Mouse (Mus musculus) frontal cortex, postnatal 14 days (tissue): Measurements from ENCODE around the gene Gm13283.
"Not testable (repeated sequence)": the region's sequence is repeated elsewhere in the genome, so short reads cannot be mapped to it uniquely, and the experiment has no call there.

Source experiments
- DNase-seq, 2 experiments: peaks; one replicate each; pipeline ENCODE4 v3.0.0; 2022; ENCODE audit warnings: low spot score in 2 of 2

Gene Gm13283

DNA sequence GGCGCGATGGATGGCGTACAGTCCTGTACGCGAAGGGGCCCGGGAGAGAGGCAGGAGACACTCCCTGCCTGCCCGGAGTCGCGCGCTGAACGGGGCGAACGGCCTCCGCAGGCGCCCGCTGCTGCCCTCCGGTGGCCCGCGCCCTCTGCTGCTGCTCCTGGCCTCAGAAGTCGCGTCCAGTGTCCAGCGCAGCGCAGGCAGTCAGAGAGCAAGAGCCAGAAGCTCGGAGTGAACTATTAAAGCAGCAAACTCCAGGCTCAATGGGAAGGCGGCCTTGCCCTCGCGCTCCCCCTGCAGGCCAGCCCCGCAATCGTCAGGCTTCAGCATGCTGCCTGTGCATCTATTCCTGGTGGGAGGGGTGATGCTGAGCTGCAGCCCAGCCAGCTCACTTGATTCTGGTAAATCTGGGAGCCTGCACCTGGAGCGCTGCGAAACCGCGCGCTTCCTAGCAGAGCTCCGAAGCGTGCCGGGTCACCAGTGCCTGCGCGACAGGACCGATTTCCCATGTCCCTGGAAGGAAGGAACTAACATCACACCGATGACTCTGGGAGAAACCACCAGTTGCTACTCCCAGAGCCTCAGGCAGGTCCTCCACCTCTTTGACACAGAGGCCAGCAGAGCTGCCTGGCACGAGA, 3.6 kb downstream of the Gm13283 start:
- peak; percentile 14 to 16 for DNase-seq

DNA sequence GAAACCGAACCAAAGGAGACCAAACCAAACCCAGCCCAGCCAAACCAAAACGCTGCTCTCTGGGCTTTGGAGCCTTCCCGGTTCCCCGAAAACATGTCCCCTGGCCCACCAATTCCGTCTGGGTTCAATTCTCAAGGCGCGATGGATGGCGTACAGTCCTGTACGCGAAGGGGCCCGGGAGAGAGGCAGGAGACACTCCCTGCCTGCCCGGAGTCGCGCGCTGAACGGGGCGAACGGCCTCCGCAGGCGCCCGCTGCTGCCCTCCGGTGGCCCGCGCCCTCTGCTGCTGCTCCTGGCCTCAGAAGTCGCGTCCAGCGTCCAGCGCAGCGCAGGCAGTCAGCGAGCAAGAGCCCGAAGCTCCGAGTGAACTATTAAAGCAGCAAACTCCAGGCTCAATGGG, 13.6 kb downstream of the Gm13283 start, which contains the start of gene Gm13290:
Gm13290 (plus strand) TSS at position 301 of the 400 bp plus-strand sequence.
- DNase-seq, result not testable (repeated sequence)

DNA sequence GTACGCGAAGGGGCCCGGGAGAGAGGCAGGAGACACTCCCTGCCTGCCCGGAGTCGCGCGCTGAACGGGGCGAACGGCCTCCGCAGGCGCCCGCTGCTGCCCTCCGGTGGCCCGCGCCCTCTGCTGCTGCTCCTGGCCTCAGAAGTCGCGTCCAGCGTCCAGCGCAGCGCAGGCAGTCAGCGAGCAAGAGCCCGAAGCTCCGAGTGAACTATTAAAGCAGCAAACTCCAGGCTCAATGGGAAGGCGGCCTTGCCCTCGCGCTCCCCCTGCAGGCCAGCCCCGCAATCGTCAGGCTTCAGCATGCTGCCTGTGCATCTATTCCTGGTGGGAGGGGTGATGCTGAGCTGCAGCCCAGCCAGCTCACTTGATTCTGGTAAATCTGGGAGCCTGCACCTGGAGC, 16.7 kb downstream of the Gm13283 start, which contains the start of gene Gm13289:
Gm13289 (plus strand) TSS at position 301 of the 400 bp plus-strand sequence.
- DNase-seq, result not testable (repeated sequence)

DNA sequence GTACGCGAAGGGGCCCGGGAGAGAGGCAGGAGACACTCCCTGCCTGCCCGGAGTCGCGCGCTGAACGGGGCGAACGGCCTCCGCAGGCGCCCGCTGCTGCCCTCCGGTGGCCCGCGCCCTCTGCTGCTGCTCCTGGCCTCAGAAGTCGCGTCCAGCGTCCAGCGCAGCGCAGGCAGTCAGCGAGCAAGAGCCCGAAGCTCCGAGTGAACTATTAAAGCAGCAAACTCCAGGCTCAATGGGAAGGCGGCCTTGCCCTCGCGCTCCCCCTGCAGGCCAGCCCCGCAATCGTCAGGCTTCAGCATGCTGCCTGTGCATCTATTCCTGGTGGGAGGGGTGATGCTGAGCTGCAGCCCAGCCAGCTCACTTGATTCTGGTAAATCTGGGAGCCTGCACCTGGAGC, 19.6 kb downstream of the Gm13283 start, which contains the start of gene Gm13272:
Gm13272 (plus strand) TSS at position 301 of the 400 bp plus-strand sequence.
- not testable (repeated sequence) for DNase-seq

DNA sequence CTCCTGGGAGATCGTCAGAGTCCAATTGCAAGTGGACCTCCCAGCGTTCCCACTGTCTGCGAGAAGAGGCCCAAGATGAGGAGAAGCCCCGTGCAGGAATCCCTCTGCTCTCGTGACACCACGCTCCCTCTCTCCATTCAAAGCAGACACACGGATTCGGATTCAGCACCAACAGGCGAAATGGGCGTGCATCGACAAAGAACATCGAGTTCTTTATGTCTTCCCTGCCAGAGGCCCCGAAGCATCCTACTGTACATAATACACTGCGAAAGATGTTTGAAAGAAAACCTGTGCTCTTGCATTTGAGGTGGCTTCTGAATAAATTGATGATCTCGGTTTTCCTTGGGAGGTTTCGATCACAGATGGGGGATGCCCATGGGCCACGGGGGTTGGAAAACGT, 20.4 kb downstream of the Gm13283 start:
- DNase-seq, result not testable (repeated sequence)

DNA sequence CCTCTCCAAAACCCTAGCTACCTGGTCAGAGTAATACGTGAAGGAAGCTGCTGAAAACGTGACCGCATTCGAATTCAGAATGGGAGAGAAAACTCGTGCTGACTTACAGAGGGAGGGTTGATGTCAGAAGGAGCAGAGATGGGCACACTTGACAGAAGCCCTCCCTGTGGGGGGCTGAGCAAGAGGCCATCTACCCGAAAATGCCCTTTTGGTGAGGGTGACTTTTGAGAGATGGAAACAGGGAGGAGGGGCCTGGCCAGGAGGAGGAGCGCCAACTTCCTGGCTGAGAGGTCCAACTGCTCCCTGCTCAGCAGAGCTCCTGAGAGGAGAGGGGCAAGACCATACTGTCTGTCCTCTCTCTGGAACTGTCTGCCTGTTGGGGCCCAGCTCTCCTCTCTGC, 21.9 kb downstream of the Gm13283 start, which contains the start of gene Ifnz:
Ifnz (plus strand) TSS at position 301 of the 400 bp plus-strand sequence.
- not testable (repeated sequence) for DNase-seq

DNA sequence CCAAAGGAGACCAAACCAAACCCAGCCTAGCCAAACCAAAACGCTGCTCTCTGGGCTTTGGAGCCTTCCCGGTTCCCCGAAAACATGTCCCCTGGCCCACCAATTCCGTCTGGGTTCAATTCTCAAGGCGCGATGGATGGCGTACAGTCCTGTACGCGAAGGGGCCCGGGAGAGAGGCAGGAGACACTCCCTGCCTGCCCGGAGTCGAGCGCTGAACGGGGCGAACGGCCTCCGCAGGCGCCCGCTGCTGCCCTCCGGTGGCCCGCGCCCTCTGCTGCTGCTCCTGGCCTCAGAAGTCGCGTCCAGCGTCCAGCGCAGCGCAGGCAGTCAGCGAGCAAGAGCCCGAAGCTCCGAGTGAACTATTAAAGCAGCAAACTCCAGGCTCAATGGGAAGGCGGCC, 22.4 kb downstream of the Gm13283 start:
- DNase-seq, result not testable (repeated sequence)

DNA sequence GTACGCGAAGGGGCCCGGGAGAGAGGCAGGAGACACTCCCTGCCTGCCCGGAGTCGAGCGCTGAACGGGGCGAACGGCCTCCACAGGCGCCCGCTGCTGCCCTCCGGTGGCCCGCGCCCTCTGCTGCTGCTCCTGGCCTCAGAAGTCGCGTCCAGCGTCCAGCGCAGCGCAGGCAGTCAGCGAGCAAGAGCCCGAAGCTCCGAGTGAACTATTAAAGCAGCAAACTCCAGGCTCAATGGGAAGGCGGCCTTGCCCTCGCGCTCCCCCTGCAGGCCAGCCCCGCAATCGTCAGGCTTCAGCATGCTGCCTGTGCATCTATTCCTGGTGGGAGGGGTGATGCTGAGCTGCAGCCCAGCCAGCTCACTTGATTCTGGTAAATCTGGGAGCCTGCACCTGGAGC, 25.5 kb downstream of the Gm13283 start, which contains the start of gene Gm13276:
Gm13276 (plus strand) TSS at position 301 of the 400 bp plus-strand sequence.
- DNase-seq, result not testable (repeated sequence)

DNA sequence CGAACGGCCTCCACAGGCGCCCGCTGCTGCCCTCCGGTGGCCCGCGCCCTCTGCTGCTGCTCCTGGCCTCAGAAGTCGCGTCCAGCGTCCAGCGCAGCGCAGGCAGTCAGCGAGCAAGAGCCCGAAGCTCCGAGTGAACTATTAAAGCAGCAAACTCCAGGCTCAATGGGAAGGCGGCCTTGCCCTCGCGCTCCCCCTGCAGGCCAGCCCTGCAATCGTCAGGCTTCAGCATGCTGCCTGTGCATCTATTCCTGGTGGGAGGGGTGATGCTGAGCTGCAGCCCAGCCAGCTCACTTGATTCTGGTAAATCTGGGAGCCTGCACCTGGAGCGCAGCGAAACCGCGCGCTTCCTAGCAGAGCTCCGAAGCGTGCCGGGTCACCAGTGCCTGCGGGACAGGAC, 28.5 kb downstream of the Gm13283 start, which contains the start of gene Gm13277:
Gm13277 (plus strand) TSS at position 231 of the 400 bp plus-strand sequence.
- peak; percentile 27 to 63 for DNase-seq

DNA sequence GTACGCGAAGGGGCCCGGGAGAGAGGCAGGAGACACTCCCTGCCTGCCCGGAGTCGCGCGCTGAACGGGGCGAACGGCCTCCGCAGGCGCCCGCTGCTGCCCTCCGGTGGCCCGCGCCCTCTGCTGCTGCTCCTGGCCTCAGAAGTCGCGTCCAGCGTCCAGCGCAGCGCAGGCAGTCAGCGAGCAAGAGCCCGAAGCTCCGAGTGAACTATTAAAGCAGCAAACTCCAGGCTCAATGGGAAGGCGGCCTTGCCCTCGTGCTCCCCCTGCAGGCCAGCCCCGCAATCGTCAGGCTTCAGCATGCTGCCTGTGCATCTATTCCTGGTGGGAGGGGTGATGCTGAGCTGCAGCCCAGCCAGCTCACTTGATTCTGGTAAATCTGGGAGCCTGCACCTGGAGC, 31.3 kb downstream of the Gm13283 start, which contains the start of gene Gm13278:
Gm13278 (plus strand) TSS at position 301 of the 400 bp plus-strand sequence.
- DNase-seq, result not testable (repeated sequence)

DNA sequence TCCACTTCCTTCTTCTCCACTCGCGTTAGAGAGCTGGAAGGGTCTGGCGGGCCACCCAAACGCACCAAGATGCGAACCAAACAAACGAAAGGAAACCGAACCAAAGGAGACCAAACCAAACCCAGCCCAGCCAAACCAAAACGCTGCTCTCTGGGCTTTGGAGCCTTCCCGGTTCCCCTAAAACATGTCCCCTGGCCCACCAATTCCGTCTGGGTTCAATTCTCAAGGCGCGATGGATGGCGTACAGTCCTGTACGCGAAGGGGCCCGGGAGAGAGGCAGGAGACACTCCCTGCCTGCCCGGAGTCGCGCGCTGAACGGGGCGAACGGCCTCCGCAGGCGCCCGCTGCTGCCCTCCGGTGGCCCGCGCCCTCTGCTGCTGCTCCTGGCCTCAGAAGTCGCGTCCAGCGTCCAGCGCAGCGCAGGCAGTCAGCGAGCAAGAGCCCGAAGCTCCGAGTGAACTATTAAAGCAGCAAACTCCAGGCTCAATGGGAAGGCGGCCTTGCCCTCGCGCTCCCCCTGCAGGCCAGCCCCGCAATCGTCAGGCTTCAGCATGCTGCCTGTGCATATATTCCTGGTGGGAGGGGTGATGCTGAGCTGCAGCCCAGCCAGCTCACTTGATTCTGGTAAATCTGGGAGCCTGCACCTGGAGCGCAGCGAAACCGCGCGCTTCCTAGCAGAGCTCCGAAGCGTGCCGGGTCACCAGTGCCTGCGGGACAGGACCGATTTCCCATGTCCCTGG, 34.2 kb downstream of the Gm13283 start, which contains the start of gene Gm13275:
Gm13275 (plus strand) TSS at position 552 of the 740 bp plus-strand sequence.
- peak; percentile 70 to 76 for DNase-seq

DNA sequence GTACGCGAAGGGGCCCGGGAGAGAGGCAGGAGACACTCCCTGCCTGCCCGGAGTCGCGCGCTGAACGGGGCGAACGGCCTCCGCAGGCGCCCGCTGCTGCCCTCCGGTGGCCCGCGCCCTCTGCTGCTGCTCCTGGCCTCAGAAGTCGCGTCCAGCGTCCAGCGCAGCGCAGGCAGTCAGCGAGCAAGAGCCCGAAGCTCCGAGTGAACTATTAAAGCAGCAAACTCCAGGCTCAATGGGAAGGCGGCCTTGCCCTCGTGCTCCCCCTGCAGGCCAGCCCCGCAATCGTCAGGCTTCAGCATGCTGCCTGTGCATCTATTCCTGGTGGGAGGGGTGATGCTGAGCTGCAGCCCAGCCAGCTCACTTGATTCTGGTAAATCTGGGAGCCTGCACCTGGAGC, 37.2 kb downstream of the Gm13283 start, which contains the start of gene Gm13279:
Gm13279 (plus strand) TSS at position 301 of the 400 bp plus-strand sequence.
- DNase-seq, result not testable (repeated sequence)

DNA sequence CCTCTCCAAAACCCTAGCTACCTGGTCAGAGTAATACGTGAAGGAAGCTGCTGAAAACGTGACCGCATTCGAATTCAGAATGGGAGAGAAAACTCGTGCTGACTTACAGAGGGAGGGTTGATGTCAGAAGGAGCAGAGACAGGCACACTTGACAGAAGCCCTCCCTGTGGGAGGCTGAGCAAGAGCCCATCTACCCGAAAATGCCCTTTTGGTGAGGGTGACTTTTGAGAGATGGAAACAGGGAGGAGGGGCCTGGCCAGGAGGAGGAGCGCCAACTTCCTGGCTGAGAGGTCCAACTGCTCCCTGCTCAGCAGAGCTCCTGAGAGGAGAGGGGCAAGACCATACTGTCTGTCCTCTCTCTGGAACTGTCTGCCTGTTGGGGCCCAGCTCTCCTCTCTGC, 39.4 kb downstream of the Gm13283 start, which contains the start of gene Gm13285:
Gm13285 (plus strand) TSS at position 301 of the 400 bp plus-strand sequence.
- not testable (repeated sequence) for DNase-seq

DNA sequence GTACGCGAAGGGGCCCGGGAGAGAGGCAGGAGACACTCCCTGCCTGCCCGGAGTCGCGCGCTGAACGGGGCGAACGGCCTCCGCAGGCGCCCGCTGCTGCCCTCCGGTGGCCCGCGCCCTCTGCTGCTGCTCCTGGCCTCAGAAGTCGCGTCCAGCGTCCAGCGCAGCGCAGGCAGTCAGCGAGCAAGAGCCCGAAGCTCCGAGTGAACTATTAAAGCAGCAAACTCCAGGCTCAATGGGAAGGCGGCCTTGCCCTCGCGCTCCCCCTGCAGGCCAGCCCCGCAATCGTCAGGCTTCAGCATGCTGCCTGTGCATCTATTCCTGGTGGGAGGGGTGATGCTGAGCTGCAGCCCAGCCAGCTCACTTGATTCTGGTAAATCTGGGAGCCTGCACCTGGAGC, 43.0 kb downstream of the Gm13283 start, which contains the start of gene Gm13287:
Gm13287 (plus strand) TSS at position 301 of the 400 bp plus-strand sequence.
- DNase-seq, result not testable (repeated sequence)

DNA sequence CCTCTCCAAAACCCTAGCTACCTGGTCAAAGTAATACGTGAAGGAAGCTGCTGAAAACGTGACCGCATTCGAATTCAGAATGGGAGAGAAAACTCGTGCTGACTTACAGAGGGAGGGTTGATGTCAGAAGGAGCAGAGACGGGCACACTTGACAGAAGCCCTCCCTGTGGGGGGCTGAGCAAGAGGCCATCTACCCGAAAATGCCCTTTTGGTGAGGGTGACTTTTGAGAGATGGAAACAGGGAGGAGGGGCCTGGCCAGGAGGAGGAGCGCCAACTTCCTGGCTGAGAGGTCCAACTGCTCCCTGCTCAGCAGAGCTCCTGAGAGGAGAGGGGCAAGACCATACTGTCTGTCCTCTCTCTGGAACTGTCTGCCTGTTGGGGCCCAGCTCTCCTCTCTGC, 45.3 kb downstream of the Gm13283 start, which contains the start of gene Gm13288:
Gm13288 (plus strand) TSS at position 301 of the 400 bp plus-strand sequence.
- not testable (repeated sequence) for DNase-seq

DNA sequence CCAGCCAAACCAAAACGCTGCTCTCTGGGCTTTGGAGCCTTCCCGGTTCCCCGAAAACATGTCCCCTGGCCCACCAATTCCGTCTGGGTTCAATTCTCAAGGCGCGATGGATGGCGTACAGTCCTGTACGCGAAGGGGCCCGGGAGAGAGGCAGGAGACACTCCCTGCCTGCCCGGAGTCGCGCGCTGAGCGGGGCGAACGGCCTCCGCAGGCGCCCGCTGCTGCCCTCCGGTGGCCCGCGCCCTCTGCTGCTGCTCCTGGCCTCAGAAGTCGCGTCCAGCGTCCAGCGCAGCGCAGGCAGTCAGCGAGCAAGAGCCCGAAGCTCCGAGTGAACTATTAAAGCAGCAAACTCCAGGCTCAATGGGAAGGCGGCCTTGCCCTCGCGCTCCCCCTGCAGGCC, 45.8 kb downstream of the Gm13283 start:
- peak in 1 of 2 experiments; percentile 7 for DNase-seq
